Mouse (Mus musculus) E14TG2a.4 (cell line): ENCODE measurements around the gene Gm11492.

Experiments
- CTCF ChIP-seq: conservative IDR thresholded peaks from 2 replicates; pipeline ENCODE4 v1.5.1; 2014; ENCODE audit warnings: low read length
- NANOG ChIP-seq: IDR thresholded peaks from 2 replicates; pipeline ENCODE4 v1.6.1; 2014; ENCODE audit warnings: borderline replicate concordance, low read length, mixed read lengths
- POU5F1 ChIP-seq: IDR thresholded peaks from 2 replicates; pipeline ENCODE4 v1.6.1; 2014; ENCODE audit warnings: low read length, borderline replicate concordance

DNA sequence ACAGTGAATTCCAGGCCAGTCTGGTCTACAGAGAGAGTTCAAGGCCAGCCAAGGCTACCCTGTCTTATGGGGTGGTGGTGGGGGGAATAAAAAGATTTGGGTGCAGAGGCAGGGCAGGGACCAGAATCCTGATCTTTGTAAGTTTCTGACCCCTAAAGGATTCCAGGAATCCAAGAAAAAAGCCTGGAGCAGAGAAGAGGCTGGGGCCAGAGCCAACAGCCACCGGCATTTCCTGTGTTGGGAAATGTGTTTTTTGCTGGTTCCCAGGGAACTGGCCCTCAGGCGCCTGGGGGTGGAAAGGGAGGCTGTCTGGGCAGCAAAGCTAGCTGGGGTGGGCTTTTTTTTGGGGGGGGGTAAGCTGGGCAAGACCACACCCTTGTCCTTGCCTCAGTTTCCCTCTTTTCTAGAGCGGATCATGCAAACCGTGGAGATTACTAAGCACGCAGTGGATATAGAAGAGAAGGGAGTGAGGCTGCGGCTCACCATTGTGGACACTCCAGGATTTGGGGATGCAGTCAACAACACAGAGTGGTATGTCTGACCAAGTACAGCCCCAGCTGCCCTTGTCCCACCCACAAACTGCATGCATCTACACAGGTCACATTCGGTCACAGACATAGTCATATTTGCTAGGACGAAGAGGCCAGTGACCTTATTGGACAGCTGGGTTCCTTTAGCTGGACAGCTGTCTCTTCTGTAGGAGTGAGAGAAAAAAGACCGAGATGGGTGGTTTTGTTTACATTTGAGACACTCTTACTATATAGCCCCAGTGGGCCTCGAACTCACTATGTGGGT, 18.5 kb downstream of the Gm11492 start:
- TF ChIP-seq NANOG, result no peak
- TF ChIP-seq CTCF, result no peak
- TF ChIP-seq POU5F1, result no peak
